Mouse (Mus musculus) heart, postnatal 0 days (tissue): ENCODE data around the gene Tmem39b.

Experiments used
- CTCF ChIP-seq: IDR thresholded peaks from 2 replicates; pipeline ENCODE4 v1.5.1; 2016; ENCODE audit warnings: antibody characterized with exemption, control low read depth, low read depth
- EP300 ChIP-seq: IDR thresholded peaks from 2 replicates; pipeline ENCODE4 v1.6.1; 2016; ENCODE audit warnings: antibody characterized with exemption, low read depth

GRCm38 (mm10) chr4:129697191-129697590 is 553 bp upstream of the Tmem39b start:
- no peak for TF ChIP-seq CTCF
- TF ChIP-seq EP300, result no peak
